Mouse (Mus musculus) cerebellum, adult 11 months (tissue): ENCODE data around the gene 1110004F10Rik.

ENCODE experiments used
- DNase-seq: peaks from one replicate; pipeline ENCODE4 v3.0.0; 2022

The 1110004F10Rik gene

GRCm38 (mm10) chr7:116147114-116147513 is 107.9 kb downstream of the 1110004F10Rik start:
- DNase-seq = no peak

DNA sequence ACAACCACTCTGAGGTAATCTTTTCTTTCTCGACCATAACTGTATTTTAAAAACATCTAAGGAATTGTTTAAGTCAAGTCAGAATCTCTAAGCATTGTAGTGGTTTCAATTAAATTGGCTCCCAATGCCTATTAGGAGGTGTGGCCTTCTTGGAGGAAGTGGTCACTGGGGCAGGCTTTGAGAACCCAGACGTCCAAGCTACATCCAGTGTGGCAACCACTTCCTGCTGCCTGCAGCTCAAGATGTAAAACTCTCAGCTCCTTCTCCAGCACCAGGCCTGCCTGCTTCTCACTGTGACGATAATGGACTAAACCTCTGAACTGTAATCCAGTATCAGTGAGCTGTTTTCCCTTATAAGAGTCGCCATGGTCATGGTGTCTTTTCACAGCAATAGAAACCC is 110.4 kb downstream of the 1110004F10Rik start:
- DNase-seq = no peak

DNA sequence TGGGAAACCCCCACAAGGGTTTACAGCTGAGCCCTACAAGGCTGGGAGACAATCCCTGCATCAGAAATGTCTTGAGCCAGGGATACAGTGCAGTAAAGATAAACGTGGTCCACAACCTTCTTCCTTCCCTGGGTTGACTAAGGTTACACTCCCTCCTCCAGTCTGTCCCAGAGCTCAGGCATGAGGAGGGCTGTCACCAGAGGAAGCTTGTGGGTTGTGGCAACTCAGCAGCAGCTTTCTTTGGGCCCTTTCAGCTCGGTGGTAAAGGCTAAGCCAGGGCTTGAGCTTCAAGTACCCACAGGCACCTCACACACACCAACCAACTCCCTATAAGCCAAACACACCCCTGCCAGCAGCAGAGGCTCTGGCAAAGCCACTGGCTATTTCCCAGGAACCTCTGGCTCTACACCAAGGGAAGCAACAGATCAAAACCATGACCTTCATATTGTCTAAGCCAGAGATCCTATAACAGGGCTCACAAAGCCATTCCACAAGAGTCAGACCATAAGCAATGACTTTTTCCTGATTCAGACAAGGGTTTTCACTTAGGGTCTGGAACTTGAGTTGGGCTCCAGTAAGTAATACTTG is 114.7 kb downstream of the 1110004F10Rik start:
- no peak for DNase-seq
